7 mouse cellular contexts compared by ENCODE assay signal in genomic region chr5:24651768-24652752, GRCm38 (mm10). TPM values are rescaled to one million over a fixed set of nuclear protein-coding genes. Genes with fewer than 3 reads are reported as not detected.
DNase-seq lines count a peak whose midpoint lies in the region; ATAC-seq and TF ChIP-seq lines count a peak whose summit lies in the region.

No protein-coding gene starts in this region.

- WGBS in intestine, embryonic 16.5 days = 31% methylated on average over 25 of the region's 25 CpGs
- 35% methylated on average over 24 of the region's 25 CpGs for WGBS in midbrain, embryonic 12.5 days
- WGBS in small intestine, adult 2 months = 29% methylated on average over 25 of the region's 25 CpGs

- peaks cover 4% of the 10 kb centered on the region for H3K4me1 ChIP-seq in intestine, embryonic 16.5 days (ENCODE audit: control insufficient read depth, insufficient read depth, low read length)
- peaks cover 6% of the 10 kb centered on the region for H3K4me1 ChIP-seq in midbrain, embryonic 12.5 days
- H3K4me1 ChIP-seq in small intestine, adult 2 months (ENCODE audit: control insufficient read depth, insufficient read depth, insufficient read length, low read length) = peaks cover 9% of the 10 kb centered on the region

- no peak overlapping the region for H3K4me3 ChIP-seq in intestine, embryonic 16.5 days (ENCODE audit: low read length)
- no peak overlapping the region for H3K4me3 ChIP-seq in midbrain, embryonic 12.5 days
- H3K4me3 ChIP-seq in small intestine, adult 2 months (ENCODE audit: low read depth, low read length) = no peak overlapping the region

- H3K4me2 ChIP-seq in intestine, embryonic 16.5 days (ENCODE audit: low read depth, low read length) = no peak overlapping the region
- no peak overlapping the region for H3K4me2 ChIP-seq in midbrain, embryonic 12.5 days (replicated peaks)

- intact Hi-C loops in left cerebral cortex, postnatal 36 days (cut with DNase I) = loop anchor here (2.0 to 5.0 kb wide), 2 partner anchors 53 to 140 kb away; no protein-coding TSS in a partner anchor

- no peak overlapping the region for H3K27ac ChIP-seq in intestine, embryonic 16.5 days (ENCODE audit: low read length)
- no peak overlapping the region for H3K27ac ChIP-seq in midbrain, embryonic 12.5 days (replicated peaks)
- no peak overlapping the region for H3K27ac ChIP-seq in small intestine, adult 2 months (ENCODE audit: insufficient read depth, low read depth, low read length)

- TF ChIP-seq CTCF in small intestine, adult 2 months (IDR thresholded peaks at IDR 0.05; ENCODE audit: extremely low read depth, insufficient read length, insufficient replicate concordance, low read depth, low read length) = peak; percentile 97

- peak; percentile 89 to 92 for DNase-seq in adrenal gland, adult 18-20 months (ENCODE audit: low spot score in 2 of 2)
- DNase-seq in embryo, embryonic 10.5 days (ENCODE audit: low spot score) = peak; percentile 86
- DNase-seq in gastrocnemius, postnatal 25 days = peak; percentile 76
- DNase-seq in left cerebral cortex, postnatal 36 days (ENCODE audit: low spot score in 2 of 2) = peak; percentile 88 to 89

- TF ChIP-seq POLR2A in small intestine, adult 2 months (IDR thresholded peaks at IDR 0.05; ENCODE audit: low read depth, low read length) = no peak

- no peak overlapping the region for H3K9ac ChIP-seq in intestine, embryonic 16.5 days (ENCODE audit: low read depth, low read length)
- H3K9ac ChIP-seq in midbrain, embryonic 12.5 days (replicated peaks) = no peak overlapping the region

- no peaks in the 10 kb centered on the region for H3K9me3 ChIP-seq in intestine, embryonic 16.5 days (ENCODE audit: control insufficient read depth, low read length)
- no peaks in the 10 kb centered on the region for H3K9me3 ChIP-seq in midbrain, embryonic 12.5 days

- peak; percentile 70 for ATAC-seq in intestine, embryonic 16.5 days
- ATAC-seq in midbrain, embryonic 12.5 days (ENCODE audit: low FRiP score, low read depth) = peak; percentile 76

- H3K36me3 ChIP-seq in intestine, embryonic 16.5 days (ENCODE audit: control insufficient read depth, insufficient read depth, low read length) = no peaks in the 10 kb centered on the region
- no peaks in the 10 kb centered on the region for H3K36me3 ChIP-seq in midbrain, embryonic 12.5 days
- H3K36me3 ChIP-seq in small intestine, adult 2 months (ENCODE audit: control insufficient read depth, insufficient read depth, low read length) = no peaks in the 10 kb centered on the region

- H3K27me3 ChIP-seq in intestine, embryonic 16.5 days (replicated peaks; ENCODE audit: control insufficient read depth, insufficient read depth, low read length) = no peaks in the 10 kb centered on the region
- H3K27me3 ChIP-seq in midbrain, embryonic 12.5 days = peaks cover 10% of the 10 kb centered on the region; the same call in 1 of the 2 replicates
- no peaks in the 10 kb centered on the region for H3K27me3 ChIP-seq in small intestine, adult 2 months (ENCODE audit: control insufficient read depth, insufficient read depth, low read length)

RNA-seq across cellular contexts. Expression of gene Smarcd3, which starts 27.8 kb away (rescaled TPM):
- total RNA-seq in adrenal gland, adult 18-20 months (2021) = 10 to 100 TPM; 15.2 to 17.2 TPM
- 100 to 1,000 TPM; 125 to 163 TPM for total RNA-seq in gastrocnemius, postnatal 25 days (2021)
- 9.5 and 10.0 TPM in 2 replicates for polyA plus RNA-seq in intestine, embryonic 16.5 days (2015; fragmentation: Nextera tagmentation; extraction: Ambion mirVana)
- total RNA-seq in left cerebral cortex, postnatal 36 days (2021) = 100 to 1,000 TPM in 1 of 2 experiments, 10 to 100 TPM in 1; 95.3 to 108 TPM
- polyA plus RNA-seq in midbrain, embryonic 12.5 days (2016; fragmentation: Nextera tagmentation; extraction: Ambion mirVana) = 108 and 120 TPM in 2 replicates
- 8.5 and 9.0 TPM in 2 replicates for polyA plus RNA-seq in small intestine, adult 2 months (2012; rRNA removed)

RNA-seq across cellular contexts. Expression of gene Nub1, which starts 33.3 kb away (rescaled TPM):
- 10 to 100 TPM; 50.1 to 62.0 TPM for total RNA-seq in adrenal gland, adult 18-20 months (2021)
- total RNA-seq in gastrocnemius, postnatal 25 days (2021) = 10 to 100 TPM; 21.9 to 23.0 TPM
- 26.7 and 28.1 TPM in 2 replicates for polyA plus RNA-seq in intestine, embryonic 16.5 days (2015; fragmentation: Nextera tagmentation; extraction: Ambion mirVana)
- 10 to 100 TPM; 73.5 to 77.9 TPM for total RNA-seq in left cerebral cortex, postnatal 36 days (2021)
- polyA plus RNA-seq in midbrain, embryonic 12.5 days (2016; fragmentation: Nextera tagmentation; extraction: Ambion mirVana) = 37.3 and 37.6 TPM in 2 replicates
- polyA plus RNA-seq in small intestine, adult 2 months (2012; rRNA removed) = 15.4 and 44.1 TPM in 2 replicates

Comparison
In these comparisons a context has a peak if more than half of its experiments do, and no peak if none do; other contexts are left out.
1. RNA of gene Smarcd3, which starts 27.8 kb away (total RNA-seq): 125 to 163 TPM in gastrocnemius, postnatal 25 days and 95.3 to 108 TPM in left cerebral cortex, postnatal 36 days; 15.2 to 17.2 TPM in adrenal gland, adult 18-20 months; every median in the first group is over 4 times any median in the second.
2. Peak in every context shown above with its lines, with median percentiles within 50 percentile points of each other: DNase-seq.